Mouse (Mus musculus) spleen, postnatal 36 days (tissue): ENCODE data around the gene Mtx2.

ENCODE experiments used
- DNase-seq, 2 experiments: peaks; one replicate each; pipeline ENCODE4 v3.0.0; 2022; ENCODE audit warnings: low spot score in 2 of 2, mixed read lengths in 1 of 2

The Mtx2 gene

GRCm38 (mm10) chr2:74917880-74918537, 92.4 kb downstream of the Mtx2 start:
- no peak for DNase-seq

GRCm38 (mm10) chr2:74925968-74926814, 100.6 kb downstream of the Mtx2 start:
- DNase-seq, result no peak
